Mouse (Mus musculus): ENCODE results near the gene Tubb1.

Tubb1 gene

DNA sequence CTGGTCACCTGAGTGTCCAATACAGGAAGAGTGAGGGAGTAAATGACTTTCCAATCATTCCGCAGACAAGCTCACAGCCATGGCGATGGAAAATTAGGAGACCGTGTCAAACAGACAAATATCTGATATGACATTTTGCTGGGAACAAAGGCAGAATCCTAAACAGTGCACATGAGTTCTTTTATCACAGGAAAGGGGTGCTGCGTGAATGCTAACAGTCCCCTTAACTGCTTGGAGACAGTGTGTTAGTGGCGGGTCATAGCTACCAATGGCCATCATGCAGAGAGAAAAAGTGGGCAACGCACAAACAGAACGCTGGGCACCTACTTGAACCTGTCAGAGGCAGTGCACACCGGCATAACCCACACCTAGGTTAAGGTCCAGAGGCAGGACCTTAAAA is 51.0 kb downstream of the Tubb1 start:
- no peak for DNase-seq (ENCODE audit: extremely low spot score, low read depth, low spot score)

- DNase-seq (ENCODE audit: extremely low spot score, low read depth, low spot score) = no peak
These were observed 51.8 kb downstream of the Tubb1 start for GRCm38 (mm10) chr2:174502321-174502720.

- no peak for DNase-seq (ENCODE audit: extremely low spot score, low read depth, low spot score)
These were observed 52.5 kb downstream of the Tubb1 start for GRCm38 (mm10) chr2:174502831-174503460.
